Mouse (Mus musculus) lung, adult 18-20 months (tissue): Measurements from ENCODE around the gene Gab3.
A peak's percentile ranks its signal among the peaks of the same experiment; 100 is the strongest.
"Not testable (repeated sequence)": the region's sequence is repeated elsewhere in the genome, so short reads cannot be mapped to it uniquely, and the experiment has no call there.

Source experiments
- DNase-seq, 2 experiments: peaks; one replicate each; pipeline ENCODE4 v3.0.0; 2022; ENCODE audit warnings: mixed read lengths in 2 of 2

The Gab3 gene

GRCm38 (mm10) chrX:75034054-75034453, 51.2 kb downstream of the Gab3 start:
- DNase-seq, result not testable (repeated sequence)

- DNase-seq, result no peak
These were observed 101.5 kb downstream of the Gab3 start for GRCm38 (mm10) chrX:74983734-74984133.

- DNase-seq, result peak in 1 of 2 experiments; percentile 7
These were observed 122.4 kb downstream of the Gab3 start for GRCm38 (mm10) chrX:74962899-74963298.

GRCm38 (mm10) chrX:74959161-74959560, 126.1 kb downstream of the Gab3 start:
- not testable (repeated sequence) for DNase-seq
